Mouse (Mus musculus): Measurements from ENCODE around the gene Mogs.

Gene Mogs

DNA sequence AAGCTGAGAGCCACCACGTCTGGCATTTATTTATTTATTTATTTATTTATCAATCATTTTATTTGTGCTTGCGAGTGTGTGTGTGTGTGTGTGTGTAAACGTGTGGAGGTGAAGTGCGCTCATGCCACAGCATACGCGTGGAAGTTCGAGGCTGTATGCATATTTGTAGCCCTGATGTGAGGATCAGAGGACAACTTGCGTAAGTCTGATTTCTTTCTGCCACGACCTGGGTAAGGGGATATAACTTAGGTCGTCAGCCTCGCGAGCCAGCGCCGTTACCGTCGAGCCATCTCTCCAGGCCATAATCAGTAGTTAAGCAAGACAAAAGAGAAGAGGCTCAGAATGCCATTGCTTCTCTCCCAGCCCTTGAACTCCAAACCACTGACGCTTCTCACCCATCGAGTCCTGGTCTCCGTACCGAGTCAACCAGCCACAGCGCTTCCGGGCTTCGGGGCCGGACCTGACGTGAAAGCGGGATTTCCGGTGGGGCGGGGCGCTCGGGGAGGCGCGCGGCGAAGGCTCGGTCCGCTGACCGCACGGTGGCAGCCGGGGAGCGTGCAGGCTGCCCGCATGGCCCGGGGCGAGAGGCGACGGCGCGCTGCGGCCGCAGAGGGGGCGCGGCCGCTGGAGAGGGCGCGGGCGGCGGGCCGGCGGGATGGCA lies at the start of gene Mogs:
Gene Mogs (plus strand): TSS at position 486 of the 661 bp plus-strand sequence.
- peak; percentile 96 for DNase-seq (ENCODE audit: low spot score)

DNA sequence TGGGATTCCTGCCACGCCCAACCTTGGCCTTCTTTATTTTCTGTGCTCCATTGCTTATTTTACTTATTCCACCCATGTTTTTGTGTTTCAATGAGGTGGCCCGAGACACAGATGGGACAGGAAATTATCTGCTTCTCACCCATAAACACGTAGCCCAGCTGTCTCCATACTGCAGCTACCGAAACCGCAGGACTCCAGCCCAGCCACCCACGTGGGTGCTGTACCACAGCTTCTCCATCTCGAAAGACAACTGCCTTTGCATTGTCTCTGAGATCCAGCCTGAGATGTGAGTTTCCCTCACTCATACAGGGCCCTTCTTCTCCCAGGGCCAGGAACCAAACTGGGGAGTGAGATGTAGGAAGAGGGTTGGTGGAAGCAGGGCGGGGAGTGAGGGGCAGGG lies 49.3 kb upstream of the Mogs start:
- DNase-seq (ENCODE audit: low spot score), result no peak

DNA sequence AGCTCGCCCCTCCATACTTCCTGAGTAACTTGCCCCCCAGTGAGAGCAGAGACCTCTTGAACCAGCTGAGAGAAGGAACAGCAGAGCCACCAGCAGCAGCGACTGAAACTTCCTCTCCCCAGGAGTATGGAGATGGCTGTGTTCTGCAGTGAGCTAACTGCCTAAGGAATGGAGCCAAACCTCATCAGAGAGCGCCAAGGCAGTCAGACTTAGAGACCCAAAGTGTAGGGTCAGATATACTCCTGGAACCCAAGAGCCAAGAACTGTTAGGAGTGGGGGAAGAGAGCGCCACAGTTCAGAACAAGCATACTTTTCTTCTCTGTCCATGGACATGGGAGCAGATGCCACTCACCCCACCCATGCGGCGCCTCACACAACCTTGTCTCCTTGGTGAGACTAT lies 48.9 kb upstream of the Mogs start:
- DNase-seq (ENCODE audit: low spot score), result no peak

DNA sequence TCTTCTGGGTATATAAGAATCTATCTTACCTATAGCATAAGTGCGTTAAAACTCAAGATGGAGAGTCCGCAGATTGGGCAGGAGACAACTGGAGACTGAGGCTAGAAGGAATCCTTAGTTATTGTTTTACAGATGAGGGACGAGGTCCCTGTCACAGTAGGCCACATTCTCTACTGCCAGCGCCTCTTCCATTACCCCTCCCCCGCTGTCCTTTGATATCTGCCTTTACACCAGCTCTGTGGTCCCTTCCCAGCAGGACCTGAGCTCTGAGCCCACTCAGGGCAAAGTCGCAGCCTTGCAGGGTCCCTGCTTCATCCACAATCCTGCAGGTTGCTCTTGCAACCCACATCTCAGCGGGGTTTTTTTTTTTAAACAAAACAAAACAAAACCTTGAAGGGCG lies 47.1 kb upstream of the Mogs start:
- no peak for DNase-seq (ENCODE audit: low spot score)

DNA sequence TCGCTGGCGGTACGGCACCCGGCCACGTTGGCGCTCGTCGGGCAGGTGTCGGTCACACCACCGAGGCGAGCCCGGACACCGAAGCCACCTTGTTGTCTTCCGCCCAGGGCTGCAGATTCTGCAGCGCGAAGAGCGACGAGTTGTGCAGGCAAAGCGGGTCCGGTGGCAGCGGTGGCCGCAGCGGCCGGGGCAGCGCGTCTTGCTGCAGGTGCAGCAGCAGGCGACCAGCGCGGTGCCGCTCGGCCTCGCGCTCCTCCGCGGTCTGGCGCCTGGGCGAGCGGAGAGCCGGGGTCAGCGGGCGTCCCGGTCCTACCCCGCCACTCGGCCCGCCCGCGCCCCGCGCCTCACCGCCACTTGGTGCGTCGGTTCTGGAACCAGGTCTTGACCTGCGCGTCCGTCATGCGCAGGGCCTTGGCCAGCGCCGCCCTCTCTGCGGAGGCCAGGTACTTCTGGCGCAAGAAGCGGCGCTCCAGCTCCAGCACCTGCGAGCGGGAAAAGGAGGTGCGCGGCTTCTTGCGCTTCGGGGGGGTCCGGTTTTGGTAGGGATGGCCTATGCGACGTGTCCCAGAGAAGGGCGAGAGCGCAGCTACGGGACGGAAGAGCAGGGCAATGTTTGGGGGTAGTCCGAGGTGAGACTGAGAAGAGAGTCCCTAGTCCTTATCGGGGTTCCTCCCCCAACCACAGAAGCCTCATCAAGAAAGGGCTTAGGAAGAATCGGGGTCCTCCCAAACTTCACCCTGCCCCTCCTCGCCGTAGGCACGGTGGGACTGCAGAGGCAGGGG lies 46.4 kb upstream of the Mogs start:
- no peak for DNase-seq (ENCODE audit: low spot score)

DNA sequence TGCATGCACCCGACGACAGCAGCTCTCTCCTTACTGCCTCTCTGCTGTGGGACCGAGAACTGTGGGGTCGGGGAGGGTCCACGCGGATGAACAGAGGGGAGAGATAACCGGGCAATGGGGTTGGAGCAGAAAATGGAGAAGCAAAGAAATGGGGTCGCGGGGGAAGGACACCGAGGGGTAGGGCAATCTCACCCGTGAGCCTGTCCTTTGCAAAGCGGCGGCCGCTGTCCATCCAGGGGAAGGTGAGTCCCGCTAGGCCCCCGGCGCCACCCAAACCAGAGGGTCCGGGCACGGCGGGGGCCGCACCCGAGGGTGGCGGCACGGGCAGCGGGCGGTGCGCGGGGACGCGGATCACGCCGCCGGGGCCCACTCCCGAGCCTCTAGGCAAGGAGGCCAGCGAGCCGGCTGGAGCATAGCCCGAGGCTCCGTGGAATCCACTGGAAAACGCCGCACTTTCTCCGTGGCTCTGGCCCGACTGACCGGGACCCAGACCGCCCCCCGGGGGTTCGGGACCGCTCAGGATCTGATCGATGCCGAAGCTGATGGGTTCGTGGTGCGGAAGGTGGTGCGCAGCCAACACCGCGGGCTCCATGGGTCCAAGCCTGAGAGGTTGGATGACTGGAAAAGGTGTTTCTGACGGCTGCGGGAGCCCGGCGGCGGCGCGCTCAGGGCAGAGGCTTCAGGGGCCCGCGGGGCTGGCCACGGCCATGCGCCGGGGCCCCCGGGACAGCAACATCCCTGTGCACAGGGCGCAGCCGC lies 45.6 kb upstream of the Mogs start:
- DNase-seq (ENCODE audit: low spot score), result no peak

DNA sequence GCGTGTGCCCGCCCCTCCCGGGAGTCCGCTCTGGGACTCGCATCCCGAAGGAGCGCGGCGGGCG lies 45.2 kb upstream of the Mogs start, which contains the start of gene Tlx2:
Gene Tlx2 (minus strand): TSS at position 47 of the 64 bp plus-strand sequence.
- no peak for DNase-seq (ENCODE audit: low spot score)

DNA sequence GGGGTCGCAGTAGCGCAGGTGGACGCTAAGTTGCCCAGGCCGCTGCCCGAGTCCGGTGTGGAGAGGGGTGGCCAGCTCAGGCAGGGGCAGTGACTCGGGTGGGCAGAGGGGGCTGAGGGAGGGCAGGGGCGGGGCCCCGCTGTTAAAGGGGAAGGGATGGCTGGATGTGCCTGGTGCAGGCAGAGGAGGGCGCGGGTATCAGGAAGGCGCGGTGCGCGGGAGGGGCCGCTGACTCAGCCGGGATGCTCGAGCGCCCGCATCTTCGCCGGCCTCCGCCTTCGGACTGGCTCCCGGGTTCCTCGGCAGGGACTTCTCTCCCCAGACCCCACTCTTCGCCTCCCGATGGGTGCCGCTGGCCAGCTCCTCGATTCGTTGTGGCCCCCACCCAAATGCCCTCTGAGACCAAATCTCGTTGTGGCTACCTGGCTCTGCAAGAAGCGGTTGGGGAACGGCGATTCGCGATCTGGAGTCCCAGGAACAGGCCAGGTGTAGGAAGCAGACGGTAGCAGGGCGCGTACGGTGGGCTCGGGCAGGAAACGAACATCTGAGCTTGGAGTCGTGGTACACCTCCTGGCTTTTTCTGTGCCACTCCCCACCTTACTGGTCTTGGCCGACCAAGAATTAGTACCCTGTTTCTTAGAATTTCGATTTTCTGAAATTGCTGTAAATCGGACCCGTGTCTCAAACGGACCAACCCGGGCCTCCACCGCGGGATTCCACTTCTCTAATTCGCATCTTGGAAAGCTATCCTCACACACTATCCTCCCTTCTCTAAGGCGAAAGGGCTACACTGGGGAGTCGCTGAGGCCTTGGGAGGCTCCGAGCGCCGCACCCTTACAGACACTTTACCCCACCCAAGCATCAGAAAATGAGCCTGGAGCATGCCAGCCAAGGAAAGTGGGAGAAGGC lies 44.7 kb upstream of the Mogs start:
- no peak for DNase-seq (ENCODE audit: low spot score)

DNA sequence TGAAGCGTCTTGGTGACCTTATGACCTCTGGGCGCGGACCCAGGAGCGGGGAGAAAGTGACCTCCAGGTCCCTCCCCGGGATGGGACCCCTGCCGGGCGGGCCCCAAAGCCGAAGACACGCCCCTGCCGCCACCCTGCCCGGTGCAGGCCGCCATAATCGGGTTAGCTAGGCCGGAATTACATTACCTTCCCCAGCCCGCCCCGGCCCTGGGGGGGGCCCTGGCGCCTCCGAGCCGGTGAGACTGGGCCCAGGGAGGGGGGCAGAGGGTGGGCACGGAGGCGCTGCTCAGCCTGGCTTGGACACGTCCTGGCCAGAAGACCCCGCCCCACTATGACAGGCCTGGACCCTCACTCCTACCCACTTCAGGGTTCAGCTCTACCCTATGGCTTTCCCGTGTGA lies 44.1 kb upstream of the Mogs start:
- peak; percentile 69 for DNase-seq (ENCODE audit: low spot score)

DNA sequence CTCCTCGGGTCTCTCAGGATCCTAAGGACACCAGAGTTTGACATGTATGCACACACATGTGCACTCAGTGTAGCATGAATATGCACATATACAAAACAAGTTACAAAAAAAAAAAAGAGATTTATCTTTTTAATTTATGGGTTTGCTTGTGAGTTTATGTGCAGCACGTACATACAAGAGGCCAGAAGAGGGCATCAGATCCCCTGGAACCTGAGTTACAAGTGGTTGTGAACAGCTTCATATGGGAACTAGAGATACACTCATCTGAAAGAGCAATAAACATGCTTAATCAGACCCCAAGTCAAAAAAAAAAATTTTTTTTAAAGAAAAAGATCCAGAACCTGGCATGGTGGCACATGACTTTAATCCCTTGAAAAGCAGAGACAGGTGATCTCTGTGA lies 40.3 kb upstream of the Mogs start:
- no peak for DNase-seq (ENCODE audit: low spot score)

DNA sequence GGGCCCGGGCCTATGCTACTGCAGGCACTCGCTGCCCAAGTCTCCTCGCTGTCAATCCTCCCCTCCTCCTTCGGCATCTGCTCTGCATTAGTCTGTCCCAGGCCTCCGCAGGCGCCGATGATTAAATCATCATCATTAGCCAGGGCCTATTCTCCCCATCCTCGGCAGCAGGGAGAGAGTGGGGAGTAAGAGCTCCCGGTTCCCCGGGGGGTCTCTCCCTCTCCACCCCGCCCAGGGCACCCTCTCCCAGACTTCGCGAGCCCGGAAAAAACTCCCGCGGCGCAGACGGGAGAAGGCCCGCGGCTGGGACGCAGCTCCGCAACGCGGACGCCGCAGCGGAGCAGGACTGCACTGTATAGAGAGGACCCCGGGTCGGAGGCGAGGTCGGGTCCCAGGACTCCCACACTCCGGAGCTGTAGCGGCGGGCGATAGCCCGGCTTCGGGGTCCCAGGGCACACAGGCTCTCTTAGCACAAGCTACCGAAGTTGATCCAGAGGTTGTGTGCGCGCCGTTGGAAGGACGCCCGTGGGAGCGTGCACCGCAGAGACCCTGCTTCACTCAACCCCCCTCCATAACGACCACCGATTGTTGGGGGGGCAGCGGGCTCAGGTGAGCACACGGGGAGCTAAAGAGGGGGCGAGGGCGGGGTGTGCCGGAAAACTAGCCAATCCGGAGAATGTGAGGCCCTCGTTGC lies 37.5 kb upstream of the Mogs start, which contains the start of gene Pcgf1:
Gene Pcgf1 (plus strand): TSS at position 240 of the 694 bp plus-strand sequence.
- DNase-seq (ENCODE audit: low spot score), result peak; percentile 64

DNA sequence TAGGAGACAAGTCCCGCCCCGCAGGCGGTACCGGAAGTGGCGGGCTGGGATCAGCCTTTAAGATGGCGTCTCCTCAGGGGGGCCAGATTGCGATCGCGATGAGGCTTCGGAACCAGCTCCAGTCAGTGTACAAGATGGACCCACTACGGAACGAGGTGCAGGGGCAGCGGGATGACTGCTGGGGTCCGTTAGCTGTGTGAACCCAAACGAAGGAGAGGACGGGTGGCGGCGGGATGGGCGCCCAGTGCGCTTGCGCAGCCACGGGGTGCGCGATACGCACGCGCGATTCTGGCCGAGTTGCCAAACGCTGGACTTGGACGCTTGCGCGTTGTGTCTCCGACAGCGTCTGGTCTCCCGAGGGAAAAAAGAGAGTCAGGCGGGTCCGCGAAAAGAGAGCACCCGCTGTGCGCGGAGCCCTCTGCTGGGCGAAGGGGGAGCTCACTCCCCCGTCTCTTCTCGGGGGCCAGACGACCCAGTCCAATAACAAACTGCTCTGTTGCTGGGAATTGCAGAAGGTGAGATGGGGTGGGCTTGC lies 36.9 kb upstream of the Mogs start:
- peak; percentile 100 for DNase-seq (ENCODE audit: low spot score)

DNA sequence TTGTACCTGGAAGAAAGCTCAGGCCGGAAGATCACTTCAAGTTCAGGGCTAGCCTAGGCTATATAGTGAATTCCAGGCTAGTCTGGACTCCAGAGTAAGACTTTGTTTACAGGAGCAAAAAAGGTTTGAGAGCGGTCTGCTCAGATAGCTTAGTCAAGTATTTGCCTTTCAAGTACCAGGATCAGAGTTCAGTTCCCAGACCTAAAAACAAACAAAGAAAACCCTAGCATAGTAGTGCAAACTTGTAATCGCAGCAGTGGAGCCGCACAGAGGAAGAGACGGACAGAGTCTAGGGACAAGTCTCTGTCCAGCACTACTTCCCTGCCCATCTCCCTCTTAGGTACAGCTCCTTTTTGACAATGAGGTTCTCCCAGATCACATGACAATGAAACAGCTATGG lies 35.1 kb upstream of the Mogs start:
- no peak for DNase-seq (ENCODE audit: low spot score)

DNA sequence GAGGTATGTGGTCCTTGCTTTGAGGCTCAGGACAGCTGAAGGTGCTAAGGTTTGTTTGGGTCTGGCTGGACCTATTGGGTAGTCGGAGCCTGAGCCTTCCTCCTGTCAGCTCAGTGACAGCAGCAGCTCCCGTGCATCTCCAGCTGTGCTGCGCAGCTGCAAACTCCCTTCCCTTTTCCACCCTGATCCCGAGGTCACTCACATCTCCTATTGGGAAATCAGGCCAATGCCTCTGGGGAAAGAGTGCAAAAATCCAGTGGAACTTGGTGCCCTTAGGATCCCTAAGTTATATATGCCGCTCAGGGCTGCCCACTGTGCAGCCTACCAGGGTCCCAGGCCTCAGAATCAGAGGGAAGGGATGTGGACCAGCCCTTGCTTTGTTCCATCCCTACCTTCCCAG lies 31.8 kb upstream of the Mogs start:
- no peak for DNase-seq (ENCODE audit: low spot score)

DNA sequence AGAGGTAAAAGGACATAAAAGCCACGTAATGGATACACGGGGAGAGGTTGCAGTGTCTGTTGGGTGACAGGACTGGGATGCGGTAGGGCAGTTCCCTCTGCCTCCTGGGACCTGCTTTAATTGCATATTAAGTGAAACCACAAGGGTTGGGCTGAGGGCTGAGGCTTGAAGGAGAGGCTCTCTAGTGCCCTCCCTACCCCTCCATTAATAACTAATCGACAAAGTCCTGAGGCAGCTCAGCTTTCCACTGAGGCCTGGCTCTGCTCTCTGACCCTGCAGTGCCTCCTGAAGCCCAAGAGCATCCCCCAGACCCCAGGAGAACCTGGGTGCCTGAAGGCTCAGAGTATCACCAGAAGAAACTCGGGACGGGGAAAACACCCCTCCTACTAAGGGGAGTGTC lies 30.8 kb upstream of the Mogs start:
- DNase-seq (ENCODE audit: low spot score), result no peak

DNA sequence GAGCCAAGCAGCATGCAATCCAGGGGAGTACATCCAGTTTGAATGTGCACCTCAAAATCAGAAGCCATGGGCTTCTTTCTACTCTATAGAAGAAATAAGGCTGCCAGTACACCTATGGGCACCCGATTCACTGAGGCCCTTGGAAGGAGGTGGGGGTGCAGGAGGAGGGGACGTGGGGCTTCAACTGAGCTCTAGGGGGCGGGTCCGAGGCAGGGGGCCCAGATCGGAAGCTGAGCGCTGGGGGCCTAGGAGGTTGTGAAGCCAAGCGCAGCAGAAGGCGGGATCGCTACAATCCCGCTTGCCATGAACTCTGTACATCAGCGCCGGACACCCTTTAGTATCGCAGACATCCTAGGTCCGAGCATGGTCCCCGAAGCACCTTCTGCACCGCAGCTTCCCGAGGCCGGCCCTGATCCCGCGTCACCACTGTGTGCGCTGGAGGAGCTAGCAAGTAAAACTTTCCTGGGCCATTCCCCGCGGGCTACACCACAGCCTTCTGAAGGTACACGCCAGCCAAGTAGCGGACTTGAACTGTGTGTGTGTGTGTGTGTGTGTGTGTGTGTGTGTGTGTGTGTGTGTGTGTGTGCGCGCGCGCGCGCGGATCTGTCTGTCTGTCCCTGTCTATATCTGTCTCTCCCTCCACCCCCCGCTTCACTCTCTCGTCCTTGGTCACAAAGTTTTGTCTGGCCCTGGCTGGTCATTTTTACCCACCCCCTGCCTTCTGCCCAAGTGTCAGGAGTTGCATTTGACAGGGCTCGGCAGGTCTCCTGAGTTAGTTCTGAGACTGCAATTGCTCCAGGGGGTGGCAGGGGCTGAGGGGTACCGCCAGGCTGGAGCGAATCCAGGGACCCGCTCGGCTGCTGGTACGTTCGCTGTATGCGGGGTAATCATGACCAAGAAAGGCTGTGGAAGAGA lies 28.9 kb upstream of the Mogs start, which contains the start of gene Lbx2:
Gene Lbx2 (plus strand): TSS at position 247 of the 915 bp plus-strand sequence.
- DNase-seq (ENCODE audit: low spot score), result peak; percentile 57

DNA sequence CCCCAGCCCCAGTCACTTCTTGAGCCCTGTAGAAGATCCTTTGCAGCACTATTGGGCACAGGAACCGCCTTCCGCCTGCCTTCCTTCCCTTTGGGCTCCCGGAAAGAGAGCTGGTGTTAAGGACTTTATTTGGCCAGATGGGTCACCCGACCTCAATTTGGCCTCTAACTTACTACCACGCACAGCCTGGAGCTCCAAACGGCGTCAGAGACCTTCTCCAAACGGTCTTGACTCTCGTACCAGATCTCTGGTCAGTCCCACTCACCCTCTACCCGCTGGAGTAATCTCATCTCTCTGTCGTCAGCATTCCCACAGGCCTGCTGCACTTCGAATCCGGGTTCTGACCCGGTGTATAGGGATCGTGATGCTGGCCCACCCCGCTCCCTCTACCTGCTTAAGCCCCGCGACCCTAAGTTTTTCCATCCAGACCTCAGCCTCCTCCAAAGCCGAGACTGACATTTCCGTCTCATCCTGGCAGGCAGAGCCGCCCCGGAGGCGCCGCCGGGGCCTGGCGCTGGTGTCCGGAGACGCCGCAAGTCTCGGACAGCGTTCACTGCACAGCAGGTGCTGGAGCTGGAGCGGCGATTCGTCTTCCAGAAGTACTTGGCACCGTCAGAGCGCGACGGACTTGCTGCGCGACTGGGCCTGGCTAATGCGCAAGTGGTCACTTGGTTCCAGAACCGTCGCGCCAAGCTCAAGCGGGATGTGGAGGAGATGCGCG lies 27.9 kb upstream of the Mogs start:
- peak; percentile 63 for DNase-seq (ENCODE audit: low spot score)

DNA sequence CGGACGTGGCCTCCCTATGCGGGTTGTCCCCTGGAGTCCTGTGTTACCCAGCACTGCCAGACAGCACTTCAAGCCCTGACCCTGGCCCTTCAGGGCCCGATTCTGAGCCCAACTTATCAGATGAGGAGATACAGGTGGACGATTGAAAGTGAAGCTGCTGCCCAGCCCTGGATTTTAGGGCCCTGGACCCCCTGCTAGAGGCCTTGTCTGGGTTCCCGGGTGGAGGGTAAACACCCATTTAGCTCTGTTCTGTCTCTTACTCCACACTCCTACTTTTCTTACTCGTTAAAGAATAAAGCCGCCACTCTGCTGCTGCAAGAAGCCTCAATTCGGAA lies 27.4 kb upstream of the Mogs start:
- no peak for DNase-seq (ENCODE audit: low spot score)

DNA sequence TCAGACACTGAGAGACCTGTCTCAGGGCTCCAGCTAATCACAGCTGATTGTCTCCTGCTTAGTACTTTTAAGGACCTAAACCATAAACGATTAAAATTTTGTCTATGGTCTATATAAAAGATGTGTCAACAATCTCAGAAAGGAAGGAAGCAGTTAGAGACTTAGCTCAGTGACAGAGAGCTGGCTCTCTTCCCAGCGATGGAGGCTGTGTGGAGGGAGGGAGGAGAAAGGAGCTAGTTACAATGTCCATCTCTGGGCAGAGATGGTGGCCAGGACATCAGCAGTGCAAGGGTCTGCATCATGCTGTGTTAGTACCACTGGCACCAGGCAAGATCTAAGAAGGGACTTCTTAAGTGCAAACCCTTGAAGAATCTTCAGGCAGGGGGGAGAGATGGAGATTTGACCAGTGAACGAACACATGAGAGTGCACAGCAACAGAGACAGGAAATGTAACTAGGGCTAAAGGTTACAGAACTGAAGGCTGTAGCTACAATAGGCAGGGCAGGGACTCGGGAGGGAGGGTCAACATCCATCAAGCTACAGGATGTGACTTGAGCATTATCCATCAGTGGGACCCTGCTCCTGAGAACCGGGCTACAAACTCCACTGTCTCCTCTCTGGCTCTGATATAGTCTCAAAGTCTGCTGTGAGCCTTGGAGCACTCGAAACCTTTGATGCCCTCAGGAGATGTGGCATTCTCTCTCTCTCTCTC lies 22.7 kb upstream of the Mogs start:
- no peak for DNase-seq (ENCODE audit: low spot score)
